Mouse (Mus musculus) gastrocnemius, adult 8-10 months (tissue): ENCODE data around the gene Rsg1. TPM values are rescaled to one million over a fixed set of nuclear protein-coding genes. Genes with fewer than 3 reads are reported as not detected.

Experiments used
- DNase-seq, 2 experiments: peaks; one replicate each; pipeline ENCODE4 v3.0.0; 2022; ENCODE audit warnings: low spot score in 2 of 2
- total RNA-seq, 4 experiments: library from RNA; stranded (reverse); gene quantifications; 2 replicates each; pipeline ENCODE4 v1.2.4; 2022

Gene Rsg1
- total RNA-seq, 4 experiments from 2014 or later: 1.4 TPM; not detected in 3

DNA sequence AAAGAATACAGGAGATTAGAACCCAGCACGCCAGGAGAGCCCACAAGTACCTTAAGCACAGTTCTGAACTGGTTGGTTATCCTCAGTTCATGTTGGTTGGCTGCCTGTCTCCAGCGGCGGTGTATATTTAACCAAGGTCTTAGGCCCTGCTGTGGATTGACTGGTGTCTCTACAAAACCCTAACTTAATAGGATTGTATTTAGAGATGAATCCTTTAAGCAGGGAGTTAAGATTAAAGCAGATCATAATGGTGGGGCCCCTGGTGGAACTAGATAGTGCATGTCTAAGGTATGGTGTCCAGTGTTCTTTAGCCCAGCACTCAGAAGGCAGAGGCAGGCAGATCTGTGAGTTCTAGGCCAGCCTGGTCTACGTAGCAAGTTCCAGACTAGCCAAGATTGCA lies 2.1 kb upstream of the Rsg1 start:
- no peak for DNase-seq

DNA sequence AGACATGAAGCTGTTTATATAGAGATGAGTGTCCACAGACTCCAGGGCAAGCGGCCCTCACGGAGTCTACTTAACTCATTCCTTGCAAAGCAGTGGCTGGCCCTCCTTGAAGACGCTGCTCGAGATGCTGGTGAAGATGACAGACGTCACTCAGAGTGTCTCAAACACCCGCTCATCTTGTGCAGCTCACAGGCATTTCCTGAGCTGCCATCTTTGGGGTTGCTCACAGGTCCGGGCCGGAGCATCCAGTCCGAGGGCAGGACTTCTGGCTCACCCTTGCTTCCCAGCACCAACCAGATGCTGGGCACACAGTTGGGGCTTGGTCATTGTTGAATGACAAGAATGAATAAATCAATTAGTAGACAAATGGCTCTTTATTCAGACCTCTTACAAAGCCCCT lies 864 bp upstream of the Rsg1 start:
- no peak for DNase-seq

DNA sequence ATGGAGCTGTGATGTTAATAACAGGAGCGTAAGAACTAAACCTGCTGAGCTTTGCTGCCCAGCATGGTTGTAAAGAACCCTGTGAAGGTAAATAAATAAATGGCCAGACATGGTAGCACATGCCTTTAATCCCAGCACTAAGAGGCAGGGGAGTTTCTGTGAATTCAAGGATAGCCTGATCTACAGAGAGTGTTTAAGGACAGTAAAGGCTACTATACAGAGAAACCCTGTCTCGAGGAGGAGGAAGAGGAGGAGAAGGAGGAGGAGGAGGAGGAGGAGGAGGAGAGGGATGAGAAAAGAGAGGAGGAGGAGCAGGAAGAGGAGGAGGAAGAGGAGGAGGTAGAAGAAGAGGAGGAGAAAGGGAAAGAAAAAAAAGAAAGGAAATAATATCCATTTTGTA lies 414 bp upstream of the Rsg1 start:
- DNase-seq: no peak

DNA sequence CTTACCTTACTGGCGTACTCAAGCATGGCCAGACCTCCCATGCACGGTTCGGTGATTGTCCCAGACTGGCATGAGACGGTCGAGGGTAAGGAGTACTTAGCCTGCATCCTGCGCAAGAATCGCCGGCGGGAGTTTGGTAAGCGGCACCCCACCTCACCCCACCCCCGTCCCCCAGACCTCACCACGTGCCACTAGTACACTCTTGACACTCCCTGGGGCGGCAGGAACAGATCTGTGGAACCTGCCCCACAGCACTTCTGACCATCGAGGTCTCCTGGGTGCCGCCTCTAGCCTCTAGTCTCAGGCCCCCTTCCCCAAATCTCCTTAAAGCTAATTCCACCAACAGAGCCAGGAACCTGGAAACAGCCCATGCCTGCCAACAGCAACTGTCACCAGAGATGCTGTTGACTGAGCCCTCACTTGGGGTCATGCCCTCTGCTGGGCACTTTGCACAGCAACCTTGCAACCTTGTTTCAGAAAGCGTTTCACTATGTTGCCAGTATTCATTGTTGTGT lies 638 bp downstream of the Rsg1 start:
- DNase-seq: no peak

DNA sequence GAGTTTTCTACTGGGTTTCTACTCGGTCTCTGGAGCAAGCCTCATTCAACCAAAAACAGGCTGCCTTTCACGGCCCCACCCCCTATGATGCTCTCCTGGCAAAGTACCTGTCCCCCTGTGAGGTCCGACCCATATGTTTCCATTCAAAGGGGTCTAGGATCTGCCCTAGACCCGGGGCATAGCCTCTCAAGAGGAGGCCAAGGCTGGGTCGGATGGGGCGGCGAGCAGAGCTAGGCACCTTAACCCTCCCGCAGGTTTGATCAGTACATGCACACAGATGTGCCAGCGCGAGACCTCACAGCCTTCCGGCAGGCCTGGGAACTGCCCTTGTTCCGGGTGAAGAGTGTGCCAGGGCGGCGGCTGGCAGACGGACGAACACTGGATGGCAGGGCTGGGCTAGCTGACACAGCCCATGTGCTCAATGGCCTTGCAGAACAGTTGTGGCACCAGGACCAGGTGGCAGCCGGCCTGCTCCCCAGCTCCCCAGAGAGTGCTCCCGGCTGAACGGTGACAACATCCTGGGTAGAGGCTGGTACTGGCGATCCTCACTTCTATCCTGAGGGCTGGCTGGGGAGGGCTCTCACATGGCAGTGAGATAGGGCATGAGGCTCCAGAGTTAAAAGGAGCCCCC lies 5.9 kb downstream of the Rsg1 start:
- no peak for DNase-seq

DNA sequence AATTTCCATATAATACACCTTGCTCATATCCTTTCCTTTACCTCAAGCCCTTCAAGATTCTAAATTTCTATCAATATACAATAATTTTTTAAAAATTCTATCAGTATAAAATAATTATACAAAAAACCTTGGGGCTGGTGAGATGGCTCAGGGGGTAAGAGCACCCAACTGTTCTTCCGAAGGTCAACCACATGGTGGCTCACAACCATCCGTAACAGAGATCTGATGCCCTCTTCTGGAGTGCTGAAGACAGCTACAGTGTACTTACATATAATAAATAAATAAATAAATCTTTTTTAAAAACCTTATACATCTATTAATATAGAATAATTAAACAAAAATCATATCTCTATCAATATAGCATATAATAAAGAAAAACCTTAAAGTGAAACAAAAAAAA lies 8.1 kb downstream of the Rsg1 start:
- DNase-seq: no peak

DNA sequence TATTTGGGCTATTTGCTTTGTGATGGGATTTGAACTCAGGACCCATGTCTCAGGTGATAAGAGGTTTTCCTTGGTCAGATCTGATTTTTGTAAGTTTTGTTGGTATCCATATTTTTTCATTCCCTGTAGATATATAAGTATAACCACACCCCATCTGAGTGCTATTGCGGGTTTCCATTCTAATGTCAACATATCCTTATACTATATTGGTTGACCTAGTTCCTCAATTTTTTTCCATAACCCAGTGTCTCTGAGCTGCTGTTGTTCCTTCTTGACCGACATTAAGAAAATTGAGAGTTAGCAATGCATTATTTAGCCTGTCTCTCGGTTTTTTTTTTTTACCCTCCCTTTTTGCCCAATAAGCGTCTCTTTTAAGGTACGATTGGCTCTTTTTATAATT lies 9.0 kb downstream of the Rsg1 start:
- DNase-seq: no peak

DNA sequence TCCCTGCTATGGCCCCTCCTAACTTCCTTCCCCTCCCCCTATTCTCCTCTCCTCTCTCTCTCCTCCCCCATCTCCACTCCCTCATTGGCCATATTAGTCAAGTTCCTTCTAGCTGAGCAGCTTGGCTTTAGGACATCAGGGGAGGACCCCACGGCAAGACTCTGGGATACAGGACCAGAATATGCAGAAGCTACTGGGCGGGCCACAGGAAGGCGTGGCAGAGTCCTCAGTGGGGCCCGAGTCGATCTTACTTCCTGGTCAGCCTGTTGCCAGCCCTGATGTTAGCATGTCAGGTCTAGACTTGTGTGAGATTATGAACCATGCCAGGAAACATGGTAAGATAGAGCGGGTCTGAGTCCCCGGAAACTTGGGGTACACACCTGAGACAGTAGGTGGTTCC lies 14.9 kb downstream of the Rsg1 start:
- DNase-seq: no peak

DNA sequence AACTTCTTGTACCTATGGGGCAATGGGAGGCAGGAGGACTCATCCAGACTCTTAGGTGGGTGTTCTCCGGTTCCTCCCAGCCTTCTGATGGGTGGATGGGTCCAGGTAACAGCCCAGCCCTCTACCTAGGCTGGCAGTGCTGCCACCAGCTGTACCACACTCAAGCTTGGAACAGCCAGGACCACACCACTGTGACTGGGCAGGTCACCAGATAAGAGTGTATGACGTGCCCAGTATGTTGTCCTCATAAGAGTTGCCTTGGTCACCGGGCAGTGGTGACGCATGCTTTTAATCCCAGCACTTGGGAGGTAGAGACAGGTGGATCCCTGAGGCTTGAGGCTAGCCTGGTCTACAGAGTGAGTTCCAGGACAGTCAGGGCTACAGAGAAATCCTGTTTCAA lies 19.4 kb downstream of the Rsg1 start:
- no peak for DNase-seq

DNA sequence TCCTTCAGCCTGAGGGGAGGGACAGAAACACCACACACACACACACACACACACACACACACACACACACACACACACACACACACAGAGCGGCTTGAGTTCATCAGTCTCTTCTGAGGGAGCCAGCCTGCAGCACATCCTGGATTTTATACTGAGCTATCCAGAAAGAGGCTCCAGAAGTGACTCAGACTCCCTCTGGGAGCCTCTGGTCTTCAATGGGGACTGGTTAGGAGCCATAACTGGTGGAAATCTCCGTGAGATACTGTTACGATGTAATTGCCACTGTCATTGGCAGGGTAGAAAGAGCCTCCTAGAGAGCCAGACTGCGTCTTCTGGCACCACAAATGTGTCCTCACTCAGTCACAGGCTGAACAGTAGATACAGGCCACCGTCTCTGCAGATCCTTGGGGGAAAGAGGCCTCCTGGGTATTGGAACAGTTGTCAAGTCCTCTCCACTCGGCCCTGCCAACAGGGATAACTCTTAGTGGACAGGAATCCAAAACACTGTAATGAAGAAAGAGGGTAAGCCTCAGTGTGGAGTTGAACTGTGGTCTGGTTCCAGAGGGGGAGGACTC lies 21.9 kb downstream of the Rsg1 start:
- no peak for DNase-seq

DNA sequence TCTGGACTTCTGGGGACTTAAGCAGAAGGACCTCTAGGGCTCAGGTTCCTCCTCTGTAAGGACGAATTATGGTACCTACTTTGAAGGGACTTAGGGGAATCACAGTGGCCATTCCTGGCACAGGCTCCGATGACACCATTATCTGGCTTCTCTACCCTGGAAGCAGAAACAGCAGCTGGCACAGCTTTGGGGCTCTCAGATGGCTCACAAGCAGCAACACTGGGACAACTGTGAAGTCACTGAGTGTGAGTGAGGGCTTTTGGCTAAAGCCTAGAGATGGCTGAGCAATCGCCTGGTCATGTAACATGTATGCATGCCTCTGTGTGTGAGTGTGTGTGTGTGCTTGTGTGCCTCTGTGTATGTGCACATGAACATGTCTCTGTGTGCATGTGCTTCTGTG lies 23.1 kb downstream of the Rsg1 start:
- DNase-seq: no peak

DNA sequence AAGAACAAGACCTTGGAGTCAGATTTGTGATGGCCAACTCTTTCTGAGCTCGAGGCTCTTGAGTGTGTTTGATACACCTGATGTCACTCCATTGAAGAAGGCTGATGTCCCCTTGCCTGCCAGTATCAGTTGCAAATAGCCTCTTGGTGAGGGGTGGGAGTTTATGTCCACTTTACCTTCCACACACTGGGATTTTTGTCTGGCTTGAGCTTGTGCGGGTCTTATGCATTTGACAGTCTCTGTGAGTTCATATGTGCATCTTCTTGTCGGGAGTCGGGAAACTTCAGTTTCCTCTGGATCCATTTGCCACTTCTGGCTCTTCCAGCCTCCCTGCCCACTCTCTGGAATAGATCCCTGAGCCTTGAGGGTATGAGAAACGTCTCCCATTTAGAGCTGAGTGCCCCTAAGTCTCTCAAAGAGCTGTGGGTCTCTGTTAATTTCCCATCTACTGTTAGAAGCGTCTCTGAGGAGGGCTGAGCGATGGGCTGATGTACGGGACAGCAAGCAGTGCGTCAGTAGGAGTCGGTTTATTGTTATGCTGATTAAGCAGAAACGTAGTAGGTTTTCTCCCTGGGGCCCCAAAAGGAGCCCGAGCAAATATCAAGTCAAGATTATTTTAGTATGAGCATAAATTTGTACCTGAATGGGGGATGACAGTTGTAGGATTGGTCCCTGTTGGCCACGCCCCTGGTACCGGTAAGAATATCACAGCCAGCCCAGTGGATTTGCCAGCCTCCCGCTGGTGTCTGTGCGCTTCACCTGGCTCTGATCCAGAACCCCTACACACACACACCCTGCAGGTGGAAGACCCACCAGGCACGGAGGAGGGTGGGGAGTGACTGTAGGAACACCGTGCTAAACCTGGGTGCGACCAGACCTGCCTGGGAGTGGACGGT lies 25.0 kb downstream of the Rsg1 start:
- DNase-seq: no peak

DNA sequence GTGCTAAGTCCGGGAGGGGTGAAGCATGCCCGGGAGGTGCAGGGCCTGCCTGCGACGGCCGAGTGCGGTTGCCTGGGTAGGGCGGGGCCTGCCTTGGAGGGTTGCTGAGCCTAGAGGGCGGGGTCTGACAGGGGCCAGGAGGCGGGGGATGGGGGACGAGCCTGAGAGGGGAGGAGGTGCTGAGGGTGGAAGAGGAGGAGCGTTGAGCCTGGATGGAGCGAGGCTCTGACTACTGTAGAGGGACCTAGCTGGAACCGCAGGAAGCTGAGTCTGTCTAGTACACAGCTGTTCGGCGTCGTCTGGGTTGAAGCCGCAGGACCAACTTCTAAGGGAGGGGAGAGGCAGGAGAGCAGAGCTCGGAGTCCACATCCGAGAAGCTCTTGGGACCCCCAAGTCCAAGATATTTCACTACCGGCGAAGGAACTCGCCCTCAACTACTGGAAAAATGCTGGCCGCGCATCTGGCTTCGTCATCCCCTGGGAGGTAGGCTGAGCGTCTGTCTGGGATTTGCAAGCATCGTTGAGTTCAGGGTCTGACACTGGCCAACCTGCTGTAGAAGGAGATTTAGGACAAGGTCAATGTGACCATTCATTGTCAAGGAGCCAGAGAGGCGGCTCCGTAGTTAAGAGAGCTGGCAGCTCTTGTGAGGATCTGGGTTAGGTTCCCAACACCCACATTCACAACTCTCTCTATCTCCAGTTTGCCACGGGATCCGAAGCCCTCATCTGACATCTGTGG lies 25.8 kb downstream of the Rsg1 start, which contains the start of gene Arhgef19:
Gene Arhgef19 (plus strand): TSS at position 112 of the 738 bp plus-strand sequence.
- peak; percentile 75 to 81 for DNase-seq

DNA sequence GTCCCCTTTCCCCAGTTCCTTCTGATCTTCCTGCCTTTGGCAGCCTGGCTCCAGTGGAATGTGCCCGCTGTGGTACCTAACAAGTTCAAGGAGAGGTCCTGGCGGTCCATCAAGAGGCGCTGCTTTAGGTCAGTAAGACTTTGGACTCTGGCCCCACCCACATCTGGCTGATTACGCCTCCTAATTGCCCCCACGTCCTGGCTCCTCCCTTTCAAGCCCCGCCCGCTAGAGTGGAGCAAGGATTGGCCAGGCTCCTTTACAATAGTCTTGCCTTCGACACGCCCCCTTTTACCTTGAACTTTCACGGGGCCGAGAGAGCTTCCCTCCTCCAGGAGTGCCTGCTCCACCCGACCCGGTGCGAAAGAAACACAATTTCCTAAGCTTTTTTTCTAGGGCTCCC lies 26.9 kb downstream of the Rsg1 start:
- no peak for DNase-seq

DNA sequence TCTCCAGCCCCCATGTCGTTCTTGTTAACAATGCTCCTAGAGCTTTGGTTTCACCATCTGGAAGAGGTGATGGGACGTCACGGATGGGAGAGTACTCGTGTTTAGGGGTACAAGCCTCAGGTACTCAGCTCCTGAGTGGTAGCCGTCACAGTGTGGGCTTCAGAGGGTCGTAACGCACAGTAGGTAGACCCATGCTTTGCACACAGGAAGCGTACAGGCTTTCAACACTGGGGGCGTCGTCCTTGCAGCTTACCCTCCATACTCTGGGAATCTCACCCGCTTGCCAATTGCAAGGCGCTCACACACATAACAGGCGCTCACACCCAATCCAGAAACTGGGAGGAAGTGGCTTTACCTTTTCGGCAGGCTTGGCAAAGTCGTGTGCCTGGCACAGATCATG lies 28.1 kb downstream of the Rsg1 start:
- no peak for DNase-seq

DNA sequence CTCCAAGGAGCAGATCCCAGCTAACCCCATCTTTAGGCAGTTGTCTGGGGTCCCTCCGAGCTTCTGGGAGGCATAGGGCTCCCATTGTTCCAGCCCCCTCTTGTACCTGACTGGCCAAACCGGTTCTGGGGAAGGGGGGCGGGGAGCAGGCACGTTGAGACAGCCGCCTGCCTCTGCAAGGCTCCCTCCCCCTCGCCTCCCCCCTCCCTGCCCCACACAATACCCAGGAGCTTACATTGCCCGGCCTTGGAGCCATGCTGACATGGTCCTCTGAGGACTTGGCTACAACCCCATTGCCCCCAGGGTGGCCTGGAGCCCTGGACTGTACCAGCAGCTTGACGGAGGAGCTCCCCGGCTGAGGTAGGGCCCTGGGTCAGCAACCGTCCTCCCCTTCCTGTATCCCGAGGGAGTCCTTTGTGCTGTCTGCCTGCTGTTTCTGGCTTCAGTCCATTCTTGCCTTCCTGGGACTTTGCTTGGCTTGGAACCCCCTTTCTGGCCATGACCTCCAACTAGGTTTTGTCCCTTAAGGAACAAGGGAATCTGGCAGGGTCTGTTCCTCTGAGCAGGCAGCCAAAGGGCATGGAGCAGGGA lies 29.0 kb downstream of the Rsg1 start:
- DNase-seq: no peak

DNA sequence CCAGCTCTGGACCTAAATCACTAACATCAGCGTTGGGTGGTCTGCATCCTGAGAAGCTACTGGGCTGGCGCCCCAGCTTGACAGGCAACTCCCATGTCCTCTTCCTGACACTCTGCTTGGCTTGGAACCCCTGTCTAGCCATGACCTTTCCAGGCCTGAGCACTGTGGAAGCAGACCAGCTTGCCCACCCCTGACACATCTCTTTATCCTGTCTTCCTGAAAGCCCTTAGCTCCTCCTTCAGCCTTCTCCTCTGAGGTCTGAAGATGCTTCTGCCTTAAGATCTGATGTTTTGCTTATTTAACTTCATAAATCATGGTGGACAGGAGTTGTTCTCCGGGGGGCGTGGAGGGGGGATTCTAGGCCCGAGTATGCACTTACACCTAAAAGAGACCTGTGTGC lies 29.9 kb downstream of the Rsg1 start:
- no peak for DNase-seq

DNA sequence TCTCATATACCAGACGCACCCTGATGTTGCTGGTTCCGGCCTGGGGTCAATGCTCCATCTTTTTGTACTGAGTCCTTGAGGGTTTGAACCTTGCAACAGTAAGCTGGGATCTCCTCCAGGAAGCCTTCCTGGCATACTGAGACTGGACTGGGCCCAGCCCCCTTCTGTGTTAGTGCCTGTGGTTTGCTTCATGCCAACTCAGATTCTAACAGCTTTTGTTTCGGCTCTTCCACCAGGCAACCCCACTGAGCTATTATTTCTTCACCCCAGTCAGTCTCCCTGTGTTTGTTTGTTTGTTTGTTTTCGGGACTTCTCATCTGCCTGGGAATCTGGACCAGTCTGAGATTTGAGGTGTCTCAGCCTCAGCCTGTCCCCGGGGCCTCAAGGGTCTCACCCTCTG lies 30.6 kb downstream of the Rsg1 start:
- DNase-seq: no peak

DNA sequence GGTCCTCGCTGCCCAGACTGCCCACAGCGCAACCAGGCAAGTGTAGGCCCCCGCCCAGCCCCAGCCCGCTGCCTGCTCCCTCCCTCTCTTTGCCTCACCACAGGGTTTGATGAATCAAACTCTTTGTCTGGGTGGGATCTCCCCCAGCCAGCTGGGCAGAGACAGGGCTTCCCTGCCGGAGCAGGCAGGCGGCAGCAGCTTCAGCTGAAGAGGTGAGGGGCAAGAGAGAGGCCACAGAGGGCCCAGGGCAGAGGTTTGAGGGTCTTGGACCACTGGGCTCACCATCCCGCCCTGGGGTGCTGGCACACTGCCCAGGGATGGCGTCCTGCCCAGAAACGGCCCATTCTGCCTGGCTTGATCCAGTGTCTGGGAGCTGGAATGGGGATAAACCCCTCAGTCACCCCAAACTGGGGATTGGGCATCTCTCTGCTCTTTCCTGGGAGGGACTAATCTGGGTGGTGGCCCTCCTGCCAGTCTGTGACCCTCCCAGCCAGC lies 31.2 kb downstream of the Rsg1 start:
- DNase-seq: no peak

DNA sequence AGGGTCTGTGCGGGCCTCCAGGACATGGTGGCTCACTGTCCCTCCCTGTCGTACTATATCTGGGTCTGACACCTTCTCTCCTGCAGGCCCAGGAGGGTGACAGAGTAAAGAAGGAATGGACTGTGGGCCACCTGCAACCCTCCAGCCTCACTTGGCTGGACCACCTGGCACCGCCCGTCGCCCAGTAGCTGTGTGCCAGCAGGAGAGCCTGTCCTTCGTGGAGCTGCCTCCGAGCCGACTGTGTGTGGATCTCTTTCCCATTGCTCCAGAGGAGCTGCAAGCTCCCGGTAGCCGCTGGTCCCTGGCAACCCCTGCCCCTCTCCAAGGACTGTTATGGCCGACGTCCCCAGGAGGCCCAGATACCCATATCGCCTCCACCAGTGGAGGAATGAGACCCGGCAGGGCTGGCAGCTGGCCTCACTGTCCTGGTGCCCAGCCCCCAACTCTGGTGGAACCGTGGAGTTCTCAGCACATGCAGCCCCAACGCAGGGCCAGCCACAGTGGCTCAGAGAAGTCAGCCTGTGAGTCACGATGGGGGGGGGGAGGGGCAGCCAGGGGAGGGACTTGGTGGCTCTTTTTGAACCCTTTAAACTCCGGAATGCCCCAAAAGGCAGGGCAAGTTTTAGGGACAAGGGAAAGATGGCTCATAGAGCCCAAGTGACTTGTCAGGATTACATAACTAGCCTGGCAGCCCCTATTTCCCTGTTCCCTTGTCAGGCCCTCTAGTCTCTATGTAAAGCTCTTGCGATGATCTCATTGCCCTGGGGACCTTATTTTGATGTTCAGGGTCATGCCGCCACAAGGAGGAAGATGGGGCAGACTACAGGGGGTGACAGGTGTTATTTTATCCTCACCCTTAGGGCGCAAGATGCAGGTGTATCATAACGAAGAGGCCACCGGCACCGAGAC lies 32.6 kb downstream of the Rsg1 start:
- no peak for DNase-seq
